Mouse (Mus musculus) liver, adult 2 months (tissue): Measurements from ENCODE around the gene Swt1.

Source experiments
- CTCF ChIP-seq: fragments of 200-500 bp; IDR thresholded peaks from 2 replicates; pipeline ENCODE4 v1.5.1; 2011; ENCODE audit warnings: low read depth, low read length, control low read depth
- POLR2A ChIP-seq: fragments of 200-500 bp; IDR thresholded peaks from 2 replicates; pipeline ENCODE4 v1.6.1; 2011; ENCODE audit warnings: low read length, control low read depth; ENCODE audit not compliant: insufficient read depth; ENCODE audit errors: extremely low read depth

GRCm38 (mm10) chr1:151377353-151377752, 50.9 kb downstream of the Swt1 start:
- TF ChIP-seq POLR2A = no peak
- TF ChIP-seq CTCF = no peak
